Mouse (Mus musculus) adrenal gland, adult 10 weeks (tissue): ENCODE results near the gene Slc36a1. TPM values are rescaled to one million over a fixed set of nuclear protein-coding genes. Genes with fewer than 3 reads are reported as not detected.

Source experiments
- polyA plus RNA-seq: library from polyadenylated mRNA; stranded (reverse); fragments of 350-450 nt; fragmentation: Illumina TruSeq; extraction: RNeasy Lipid Tissue Mini Kit (QIAGEN cat#74804); gene quantifications from one replicate; pipeline ENCODE4 v1.2.3, GENCODE M21; 2014; ENCODE audit warnings: low read depth, low replicate concordance

Slc36a1 gene
- 3.6 TPM for polyA plus RNA-seq

DNA sequence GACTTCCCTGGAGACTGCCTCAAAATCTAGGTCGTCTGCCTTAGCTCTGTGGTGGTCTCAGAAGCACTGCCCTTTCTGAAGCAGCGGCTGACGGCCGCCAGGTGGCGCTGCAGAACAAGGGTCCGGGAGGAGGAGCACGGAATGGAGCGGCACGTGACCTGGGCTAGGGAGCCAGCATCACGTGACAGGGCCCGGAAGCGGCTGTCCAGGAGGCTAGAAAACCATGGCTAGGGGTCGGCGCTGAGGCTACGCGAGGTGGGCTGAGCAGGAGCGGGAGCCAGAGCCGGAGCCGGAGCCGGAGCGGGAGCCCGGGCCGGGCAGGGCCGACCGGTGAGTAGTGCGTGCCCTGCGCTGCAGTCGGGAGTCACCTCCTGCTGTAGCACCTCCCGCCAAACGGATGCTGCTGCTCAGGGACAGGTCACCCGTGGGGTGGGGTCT, at the start of gene Slc36a1:
Gene Slc36a1, plus strand, starts transcription at position 192 of the 438 bp plus-strand sequence.

DNA sequence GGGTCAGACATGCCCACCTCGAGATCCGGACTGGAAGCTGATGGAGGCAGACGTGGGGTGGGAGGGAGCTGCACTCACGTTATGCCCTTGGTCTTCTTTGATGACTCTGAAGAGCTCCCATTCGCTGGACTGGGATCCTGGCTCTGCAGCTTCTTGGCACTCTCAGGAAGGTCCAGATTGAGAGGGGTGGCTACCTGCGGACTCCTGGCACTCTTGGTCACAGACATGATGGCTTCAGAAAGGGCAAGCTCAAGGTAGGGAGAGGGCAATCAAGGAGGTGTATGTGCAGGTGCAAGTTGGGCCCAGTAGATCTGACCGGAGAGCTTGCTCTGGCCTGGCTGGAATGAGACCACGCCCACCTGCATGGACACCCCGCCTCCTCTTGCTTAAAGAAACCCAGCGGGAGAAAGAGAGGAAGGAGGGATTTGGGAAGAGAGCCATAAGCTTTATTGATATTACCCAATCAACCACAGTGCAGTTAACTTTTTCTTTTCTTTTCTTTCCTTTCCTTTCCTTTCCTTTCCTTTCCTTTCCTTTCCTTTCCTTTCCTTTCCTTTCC, 19.3 kb upstream of the Slc36a1 start, which contains the start of gene Slc36a2:
Gene Slc36a2, minus strand, starts transcription at position 345 of the 559 bp plus-strand sequence.

Other genes with a start within 250 kb of the Slc36a1 start
- gene Tnip1, start 241.4 kb upstream of the Slc36a1 start, polyA plus RNA-seq: 3.7 TPM
- 14.3 TPM for gene Anxa6, start 170.9 kb upstream of the Slc36a1 start, polyA plus RNA-seq
- gene Ccdc69, start 126.2 kb upstream of the Slc36a1 start, polyA plus RNA-seq: 4.0 TPM
- 166 TPM for gene Gm2a, start 106.2 kb upstream of the Slc36a1 start, polyA plus RNA-seq
- not detected for gene Slc36a3, start 52.6 kb upstream of the Slc36a1 start, polyA plus RNA-seq
- 30.4 TPM for gene Slc36a2, start 19.3 kb upstream of the Slc36a1 start, polyA plus RNA-seq
- gene Fat2, start 132.2 kb downstream of the Slc36a1 start, polyA plus RNA-seq: not detected
- 1,930 TPM for gene Sparc, start 218.8 kb downstream of the Slc36a1 start, polyA plus RNA-seq